ENCODE assay signal across 8 mouse cellular contexts in the genomic region with DNA sequence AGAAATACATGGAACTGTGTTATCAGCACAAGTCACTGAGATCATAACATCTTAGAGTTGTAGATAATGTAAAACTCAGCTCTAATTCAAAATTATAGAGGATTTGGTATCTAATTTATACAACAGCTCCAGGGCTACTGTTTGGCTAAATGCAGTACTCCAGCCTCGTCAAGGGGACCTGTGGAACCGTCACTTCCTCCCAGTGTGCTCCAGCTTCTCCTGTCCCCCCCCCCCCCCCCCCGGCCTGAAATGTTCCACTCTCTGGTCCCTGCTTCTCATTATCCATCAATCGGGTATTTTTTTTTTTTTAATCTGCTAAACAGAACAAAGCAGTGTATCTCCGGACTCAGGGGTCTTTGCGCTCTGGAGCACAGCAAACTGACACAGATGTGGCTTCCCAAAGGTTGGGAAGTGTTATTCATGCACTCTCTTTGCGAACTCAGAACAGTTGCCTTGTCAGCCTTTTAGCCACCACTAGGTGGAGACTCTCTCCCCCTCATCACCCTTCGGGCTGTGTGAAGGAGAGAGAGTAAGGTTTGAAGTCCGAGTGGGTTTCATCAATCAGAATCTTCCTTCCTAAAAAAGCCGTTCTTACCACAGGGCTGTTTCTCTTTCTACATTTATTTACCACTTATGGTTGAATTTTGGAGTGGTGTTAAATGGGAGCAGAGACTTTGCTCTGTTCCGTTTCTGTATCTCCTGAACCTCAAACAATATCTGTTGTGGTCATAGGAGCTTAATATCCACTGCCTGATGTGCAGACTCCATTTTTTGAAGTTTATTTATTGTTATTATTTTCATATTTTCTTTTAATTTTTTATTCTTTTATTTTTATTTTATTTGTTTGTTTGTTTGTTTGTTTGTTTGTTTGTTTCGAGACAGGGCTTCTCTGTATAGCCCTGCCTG. TPM values are rescaled to one million over a fixed set of nuclear protein-coding genes. Genes with fewer than 3 reads are reported as not detected.
DNase-seq lines count a peak whose midpoint lies in the region; ATAC-seq and TF ChIP-seq lines count a peak whose summit lies in the region.

No protein-coding gene starts in this region.

- no peak overlapping the region for H3K27ac ChIP-seq in hindbrain, embryonic 15.5 days (replicated peaks)

- DNase-seq in Patski (ENCODE audit: low read depth, low spot score): no peak
- DNase-seq in cerebellum, adult 9-10 months: peak; percentile 60
- peak; percentile 9 to 51 for DNase-seq in frontal cortex, postnatal 14 days (ENCODE audit: low spot score in 2 of 2)
- DNase-seq in layer of hippocampus, postnatal 36 days: peak; percentile 34 to 44
- peak; percentile 67 for DNase-seq in lung, postnatal 25 days (ENCODE audit: low spot score)
- DNase-seq in retina, embryonic 14.5 days (ENCODE audit: low spot score): peak; percentile 82
- DNase-seq in thymus, postnatal 36 days: peak; percentile 67 to 68

- H3K27me3 ChIP-seq in Patski: peaks cover 3% of the 10 kb centered on the region
- H3K27me3 ChIP-seq in hindbrain, embryonic 15.5 days: no peaks in the 10 kb centered on the region

- no peak overlapping the region for H3K4me3 ChIP-seq in hindbrain, embryonic 15.5 days

- H3K4me1 ChIP-seq in hindbrain, embryonic 15.5 days (replicated peaks): 0 out of 2 replicates have a peak, but pooled peaks cover 1% of the 10 kb centered on the region

- TF ChIP-seq CTCF in Patski (IDR thresholded peaks at IDR 0.05): peak; percentile 96

- peak; percentile 99 for ATAC-seq in Patski
- peak; percentile 91 for ATAC-seq in hindbrain, embryonic 15.5 days (ENCODE audit: low FRiP score, low read depth)

- H3K4me2 ChIP-seq in hindbrain, embryonic 15.5 days: peak overlapping the region; percentile 23

- WGBS in hindbrain, embryonic 15.5 days: 25% methylated on average over 12 of the region's 12 CpGs

- POLR2A ChIA-PET in Patski (lab: Charles Lee): no interaction called here

- no peaks in the 10 kb centered on the region for H3K9me3 ChIP-seq in hindbrain, embryonic 15.5 days

- CTCF ChIA-PET in Patski (lab: Charles Lee): interaction anchor here (0.6 to 2.1 kb wide), 8 partner anchors 9 to 363 kb away, joined by 3 to 11 read pairs (median 4); no protein-coding TSS in a partner anchor

- no peaks in the 10 kb centered on the region for H3K36me3 ChIP-seq in hindbrain, embryonic 15.5 days

- H3K9ac ChIP-seq in hindbrain, embryonic 15.5 days: no peak overlapping the region

- in situ Hi-C loops in Patski (cut with MboI; ENCODE audit: low pct_unique_long_range_greater_than_20kb): loop anchor here (5.0 kb wide), 1 partner anchor 361 kb away; no protein-coding TSS in a partner anchor

RNA-seq across cellular contexts. Expression of a gene that starts 22.0 kb away (rescaled TPM):
- polyA plus RNA-seq in Patski (2021): 37.7 TPM
- 77.2 and 82.2 TPM in 2 replicates for polyA plus RNA-seq in hindbrain, embryonic 15.5 days (2015; fragmentation: Nextera tagmentation; extraction: Ambion mirVana)
- 10 to 100 TPM; 92.0 to 95.7 TPM for total RNA-seq in layer of hippocampus, postnatal 36 days (2021)
